19 mouse cellular contexts compared by ENCODE assay signal in genomic region chr12:104737666-104738065, GRCm38 (mm10). TPM values are rescaled to one million over a fixed set of nuclear protein-coding genes. Genes with fewer than 3 reads are reported as not detected.
DNase-seq lines count a peak whose midpoint lies in the region; ATAC-seq and TF ChIP-seq lines count a peak whose summit lies in the region.
"Had no signal": no experiment of that assay in that cellular context is flagged by ENCODE, and none has a peak within 500 bp of the region (broad histone marks: within the 10 kb centered on the region; RNA-seq: fewer than 3 reads in every experiment).

No protein-coding gene starts in this region.

- no peak for TF ChIP-seq POLR2A in heart, adult 2 months (IDR thresholded peaks at IDR 0.05; ENCODE audit: insufficient read depth, low read depth, low read length)

- WGBS in forebrain, embryonic 13.5 days: 63% methylated on average over 10 of the region's 10 CpGs
- WGBS in forebrain, embryonic 11.5 days: 84% methylated on average over 10 of the region's 10 CpGs
- WGBS in heart, adult 2 months: 93% methylated on average over 10 of the region's 10 CpGs

- DNase-seq in forebrain, embryonic 11.5 days (ENCODE audit: low spot score): no peak
- peak in 1 of 2 experiments; percentile 50 for DNase-seq in layer of hippocampus, adult 2 months (ENCODE audit: low spot score in 2 of 2)
- no peak for DNase-seq in layer of hippocampus, postnatal 25 days (ENCODE audit: extremely low spot score in 1 of 2, low spot score in 1 of 2)
- peak; percentile 67 to 71 for DNase-seq in right cerebral cortex, adult 2 months (ENCODE audit: low spot score in 2 of 2)
- DNase-seq in right cerebral cortex, postnatal 4 days: no peak
- DNase-seq in urinary bladder, postnatal 25 days (ENCODE audit: low spot score): no peak
- DNase-seq in heart, adult 2 months: no peak
- DNase-seq: adrenal gland, adult 2 months; cerebellum, adult 11 months; cerebellum, postnatal 14 days; heart, postnatal 4 days; kidney, adult 8-10 months had no signal

- ATAC-seq in forebrain, embryonic 13.5 days: no peak
- ATAC-seq in forebrain, embryonic 11.5 days (replicated peaks; ENCODE audit: low FRiP score): no peak
- ATAC-seq: inflammation-experienced regulatory T-cells, adult 6 months; midbrain, embryonic 16.5 days had no signal

- no peak for TF ChIP-seq EP300 in heart, adult 2 months (IDR thresholded peaks at IDR 0.05; ENCODE audit: insufficient read depth, low read depth, low read length)

- H3K9me3 ChIP-seq in forebrain, embryonic 13.5 days (replicated peaks): no peaks in the 10 kb centered on the region
- no peaks in the 10 kb centered on the region for H3K9me3 ChIP-seq in forebrain, embryonic 11.5 days (ENCODE audit: control insufficient read depth, low read length)
- H3K9me3 ChIP-seq: embryonic facial prominence, embryonic 15.5 days; heart, embryonic 13.5 days; limb, embryonic 13.5 days had no signal

- H3K79me2 ChIP-seq in heart, adult 2 months (replicated peaks; ENCODE audit: control insufficient read depth, insufficient read depth, low read length): peaks cover 3% of the 10 kb centered on the region

- no peaks in the 10 kb centered on the region for H3K27me3 ChIP-seq in forebrain, embryonic 13.5 days
- no peaks in the 10 kb centered on the region for H3K27me3 ChIP-seq in forebrain, embryonic 11.5 days (ENCODE audit: control insufficient read depth, insufficient read depth, low read length)
- no peaks in the 10 kb centered on the region for H3K27me3 ChIP-seq in heart, adult 2 months (ENCODE audit: control insufficient read depth, insufficient read depth, low read length)
- H3K27me3 ChIP-seq: embryonic facial prominence, embryonic 15.5 days; heart, embryonic 13.5 days; limb, embryonic 13.5 days had no signal

- peak overlapping the region; percentile 28; the same call in 1 of the 2 replicates for H3K27ac ChIP-seq in forebrain, embryonic 13.5 days
- no peak overlapping the region for H3K27ac ChIP-seq in forebrain, embryonic 11.5 days (ENCODE audit: low read depth, low read length)
- H3K27ac ChIP-seq in layer of hippocampus, adult 2 months: peak overlapping the region; percentile 72
- H3K27ac ChIP-seq in heart, adult 2 months: no peak overlapping the region
- H3K27ac ChIP-seq: embryonic facial prominence, embryonic 15.5 days; heart, embryonic 13.5 days; limb, embryonic 13.5 days; liver, embryonic 14.5 days had no signal

- no peak overlapping the region for H3K9ac ChIP-seq in forebrain, embryonic 13.5 days
- H3K9ac ChIP-seq in forebrain, embryonic 11.5 days (ENCODE audit: low read length): no peak overlapping the region
- no peak overlapping the region for H3K9ac ChIP-seq in heart, adult 2 months (ENCODE audit: low read depth, low read length)
- H3K9ac ChIP-seq: embryonic facial prominence, embryonic 15.5 days; heart, embryonic 13.5 days; limb, embryonic 13.5 days; liver, embryonic 14.5 days had no signal

- H3K36me3 ChIP-seq in forebrain, embryonic 13.5 days (ENCODE audit: poor library complexity, severe bottlenecking): peaks cover 6% of the 10 kb centered on the region; the same call in 1 of the 2 replicates
- no peaks in the 10 kb centered on the region for H3K36me3 ChIP-seq in forebrain, embryonic 11.5 days (ENCODE audit: control insufficient read depth, insufficient read depth, low read length)
- peaks cover 27% of the 10 kb centered on the region for H3K36me3 ChIP-seq in heart, adult 2 months (ENCODE audit: control insufficient read depth, insufficient read depth, low read length)

- H3K4me3 ChIP-seq in forebrain, embryonic 13.5 days: no peak overlapping the region
- H3K4me3 ChIP-seq in forebrain, embryonic 11.5 days (ENCODE audit: low read depth, low read length): no peak overlapping the region
- H3K4me3 ChIP-seq in layer of hippocampus, adult 2 months: peak overlapping the region; percentile 15; the same call in 1 of the 2 replicates
- H3K4me3 ChIP-seq in heart, adult 2 months: no peak overlapping the region
- H3K4me3 ChIP-seq: embryonic facial prominence, embryonic 15.5 days; heart, embryonic 13.5 days; limb, embryonic 13.5 days had no signal

- intact Hi-C loops in heart, adult 2 months (cut with DNase I): no loop called here

- peaks cover 91% of the 10 kb centered on the region for H3K4me1 ChIP-seq in forebrain, embryonic 13.5 days
- H3K4me1 ChIP-seq in forebrain, embryonic 11.5 days (replicated peaks; ENCODE audit: control insufficient read depth, insufficient read depth, low read length): peaks cover 15% of the 10 kb centered on the region; the same call in 1 of the 2 replicates
- peaks cover 15% of the 10 kb centered on the region for H3K4me1 ChIP-seq in heart, adult 2 months (ENCODE audit: control insufficient read depth, insufficient read depth, low read length)

- H3K4me2 ChIP-seq in forebrain, embryonic 13.5 days: no peak overlapping the region
- no peak overlapping the region for H3K4me2 ChIP-seq in forebrain, embryonic 11.5 days (ENCODE audit: low read depth, low read length, severe bottlenecking)
- H3K4me2 ChIP-seq: embryonic facial prominence, embryonic 15.5 days; heart, embryonic 13.5 days; limb, embryonic 13.5 days had no signal

- TF ChIP-seq CTCF in layer of hippocampus, adult 2 months (conservative IDR thresholded peaks at IDR 0.05): no peak
- TF ChIP-seq CTCF in heart, adult 2 months (IDR thresholded peaks at IDR 0.05): no peak

RNA-seq across cellular contexts. Expression of gene Dicer1, which starts 14.1 kb away (rescaled TPM):
- 52.0 and 52.1 TPM in 2 replicates for polyA plus RNA-seq in forebrain, embryonic 13.5 days (2015; fragmentation: Nextera tagmentation; extraction: Ambion mirVana)
- 33.5 and 39.2 TPM in 2 replicates for polyA plus RNA-seq in forebrain, embryonic 11.5 days (2014; fragmentation: Nextera tagmentation; extraction: Ambion mirVana)
- 10 to 100 TPM; 43.7 to 47.1 TPM for total RNA-seq in layer of hippocampus, adult 2 months (2021)
- 10 to 100 TPM; 38.9 to 47.5 TPM for total RNA-seq in layer of hippocampus, postnatal 25 days (2021)
- total RNA-seq in heart, adult 2 months (2021): 10 to 100 TPM; 19.6 to 24.3 TPM
- polyA plus RNA-seq in heart, adult 2 months (2012; rRNA removed): 6.9 and 11.2 TPM in 2 replicates

Comparison
In these comparisons a context has a peak if more than half of its experiments do, and no peak if none do; other contexts are left out.
1. H3K27ac ChIP-seq: peak in forebrain, embryonic 13.5 days (single experiment) and layer of hippocampus, adult 2 months (single experiment); none in forebrain, embryonic 11.5 days (single experiment) and heart, adult 2 months (single experiment).
2. DNase-seq: peak in right cerebral cortex, adult 2 months (2 of 2); none in forebrain, embryonic 11.5 days (single experiment), layer of hippocampus, postnatal 25 days (0 of 2), right cerebral cortex, postnatal 4 days (single experiment), urinary bladder, postnatal 25 days (single experiment) and heart, adult 2 months (0 of 2).